Mouse (Mus musculus) yolk sac, embryonic 10.5 days (tissue): ENCODE measurements around the gene Tsga8.

ENCODE experiments used
- DNase-seq: peaks from one replicate; pipeline ENCODE4 v3.0.0-alpha.2; 2017; ENCODE audit warnings: low spot score

Gene Tsga8

DNA sequence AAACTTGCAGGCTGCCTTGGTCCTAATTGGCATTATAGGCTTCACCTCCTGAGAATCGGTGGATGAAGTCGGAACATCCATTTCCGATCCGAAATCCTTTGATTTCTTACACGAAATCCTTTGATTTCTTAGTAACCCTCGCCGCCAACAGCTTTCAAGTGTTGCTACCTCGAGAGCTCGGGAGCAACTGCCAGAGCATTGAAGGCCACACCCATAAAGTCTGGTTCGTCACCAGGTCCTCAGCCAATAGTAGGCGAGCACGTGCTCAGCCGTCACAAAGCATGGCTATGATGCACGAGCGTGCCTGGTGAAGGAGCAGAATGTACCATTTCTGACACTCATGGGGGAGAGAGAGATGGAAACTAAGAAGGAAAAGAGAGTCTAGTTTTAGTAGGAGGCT lies at the start of gene Tsga8:
Gene Tsga8, minus strand, starts transcription at position 327 of the 400 bp plus-strand sequence.
- no peak for DNase-seq
